Mouse (Mus musculus) MN1 (cell line): Measurements from ENCODE around the gene Srd5a1.
"Not testable (repeated sequence)": the region's sequence is repeated elsewhere in the genome, so short reads cannot be mapped to it uniquely, and the experiment has no call there.

ENCODE experiments used
- DNase-seq: peaks from one replicate; pipeline ENCODE4 v3.0.0-alpha.2; 2016; ENCODE audit warnings: low spot score

Gene Srd5a1

DNA sequence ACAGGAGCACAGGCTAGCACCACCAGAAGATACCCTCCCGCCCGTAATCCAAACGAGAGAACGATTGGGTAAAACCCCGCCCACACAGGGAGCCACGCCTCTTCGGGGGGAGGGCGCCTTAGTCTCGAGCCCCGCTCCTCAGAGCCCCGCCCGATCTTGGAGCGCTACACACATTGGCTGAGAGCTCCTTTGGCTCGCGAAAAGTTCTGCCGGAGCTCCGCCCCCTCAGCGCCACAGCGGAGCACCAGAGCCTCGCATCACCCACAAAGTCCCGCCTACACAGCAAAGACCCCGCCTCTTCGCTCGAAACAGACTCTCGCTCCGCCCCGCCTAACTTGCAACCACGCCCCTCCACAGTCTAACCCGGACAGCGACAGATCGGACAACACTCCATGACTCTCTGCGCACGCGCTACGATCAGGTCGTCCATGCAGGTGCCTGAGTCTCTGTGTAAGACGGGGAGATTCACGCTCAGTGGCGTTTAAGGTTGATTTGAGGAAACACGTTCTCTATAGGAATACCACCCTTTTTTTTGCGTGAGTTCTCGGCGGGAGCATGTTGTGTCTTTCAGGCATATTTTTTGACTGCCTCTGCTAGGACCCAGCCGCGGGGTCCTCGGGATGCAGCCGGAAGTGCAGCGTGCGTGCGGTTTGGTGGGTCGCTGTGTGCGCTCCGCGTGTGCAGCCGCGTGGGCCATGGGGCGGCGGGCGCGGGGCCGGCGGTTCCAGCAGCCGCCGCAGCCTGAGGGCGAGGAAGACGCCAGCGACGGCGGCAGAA, at the start of gene Srd5a1:
Gene Srd5a1, minus strand, starts transcription at position 45 of the 777 bp plus-strand sequence.
- peak; percentile 100 for DNase-seq

DNA sequence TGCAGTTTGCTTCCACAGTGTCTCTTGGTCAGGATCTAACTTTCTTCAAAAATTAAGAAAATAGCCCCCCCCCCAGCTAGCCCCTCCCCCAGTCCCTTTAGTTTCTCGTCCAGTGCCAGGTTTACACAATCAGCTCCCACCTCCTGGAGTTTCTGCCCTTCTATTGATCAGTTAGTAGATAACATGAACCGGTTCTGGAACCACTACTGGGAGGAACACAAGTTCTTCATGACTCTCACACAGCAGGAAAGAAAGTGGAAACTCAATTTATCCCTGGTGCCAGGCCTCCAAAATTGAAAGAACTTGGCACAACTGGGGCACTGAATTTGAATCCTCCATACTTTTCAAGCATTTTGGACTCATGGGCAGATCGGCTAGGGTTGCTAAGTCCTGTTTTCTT, 43.3 kb upstream of the Srd5a1 start:
- no peak for DNase-seq

GRCm38 (mm10) chr13:69646481-69646880, 35.2 kb upstream of the Srd5a1 start:
- DNase-seq: no peak

- DNase-seq: no peak
Observed at GRCm38 (mm10) chr13:69645694-69646423, 34.6 kb upstream of the Srd5a1 start.

DNA sequence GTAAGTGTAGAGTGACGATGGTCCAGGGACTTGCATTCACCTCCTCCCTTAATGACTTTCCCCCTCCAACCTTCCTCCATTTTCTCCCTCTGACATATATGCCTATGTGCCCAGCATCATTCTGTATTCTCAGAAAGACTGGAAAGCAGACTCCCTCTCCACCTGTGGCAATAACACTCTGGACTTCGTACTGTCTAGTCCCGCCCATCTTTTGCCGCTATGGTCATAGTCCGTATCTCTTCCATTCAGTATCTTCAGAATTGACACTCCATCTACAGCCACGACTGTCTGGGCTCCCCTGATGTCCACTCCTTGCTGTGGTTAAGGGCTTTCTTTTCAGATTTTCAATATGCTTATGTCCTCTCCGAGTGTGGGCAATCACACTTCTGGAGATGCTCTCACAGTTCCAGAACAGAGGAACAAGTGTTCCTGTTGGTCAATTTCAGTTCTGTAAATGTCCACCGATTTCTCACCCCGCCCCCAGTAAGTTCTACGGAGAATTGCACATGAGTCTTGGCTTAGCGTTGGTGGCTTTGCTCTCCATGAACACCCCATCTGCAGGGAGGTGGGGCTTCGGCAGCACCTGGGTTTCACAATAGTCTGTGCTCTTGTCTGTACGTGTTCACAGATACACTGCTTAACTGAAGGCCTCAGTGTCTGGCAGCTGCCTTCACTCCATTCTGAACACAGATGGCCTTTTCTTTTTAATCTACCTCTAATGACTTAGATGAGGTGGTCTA, 33.4 kb upstream of the Srd5a1 start:
- DNase-seq: no peak

DNA sequence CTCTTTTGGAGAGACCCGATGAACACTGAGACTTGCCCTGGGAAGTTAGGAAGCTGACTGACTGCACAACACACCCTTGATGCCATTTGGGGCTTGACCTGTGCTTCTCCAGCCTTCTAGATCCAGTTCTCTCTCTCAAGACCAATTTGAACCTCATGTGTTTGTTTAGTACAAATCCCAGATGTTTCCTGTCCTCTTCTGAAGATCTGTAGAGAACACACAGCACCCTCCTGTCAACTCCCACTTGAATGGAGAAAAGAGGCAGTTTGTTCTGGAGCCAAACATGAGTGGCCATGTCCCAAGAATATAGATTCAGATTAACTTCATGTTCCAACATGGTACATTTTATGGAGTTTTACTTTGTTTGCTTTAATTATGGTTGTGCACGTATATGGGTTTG, 32.7 kb upstream of the Srd5a1 start:
- DNase-seq: no peak

GRCm38 (mm10) chr13:69642656-69643216, 31.5 kb upstream of the Srd5a1 start:
- DNase-seq: no peak

DNA sequence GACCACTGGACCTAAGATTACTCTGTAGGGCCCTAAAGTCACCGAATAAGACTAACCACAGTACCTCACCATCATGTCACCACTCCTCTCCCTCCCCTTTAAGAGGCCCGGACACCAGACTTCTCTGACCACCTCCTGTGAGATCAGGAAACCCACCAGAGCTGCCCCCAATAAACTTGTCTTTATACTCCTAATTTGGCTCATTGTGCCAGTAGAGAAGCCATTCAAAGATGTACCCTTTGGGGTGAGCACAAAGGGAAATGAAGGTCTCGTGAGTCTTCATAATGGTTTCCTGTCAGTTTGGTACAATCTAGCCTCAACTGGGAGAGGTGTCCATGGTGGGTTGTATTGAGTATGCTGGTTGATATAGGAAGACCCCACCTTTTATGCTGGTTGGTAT, 29.8 kb upstream of the Srd5a1 start:
- DNase-seq: no peak

- no peak for DNase-seq
Observed at GRCm38 (mm10) chr13:69640541-69640940, 29.3 kb upstream of the Srd5a1 start.

DNA sequence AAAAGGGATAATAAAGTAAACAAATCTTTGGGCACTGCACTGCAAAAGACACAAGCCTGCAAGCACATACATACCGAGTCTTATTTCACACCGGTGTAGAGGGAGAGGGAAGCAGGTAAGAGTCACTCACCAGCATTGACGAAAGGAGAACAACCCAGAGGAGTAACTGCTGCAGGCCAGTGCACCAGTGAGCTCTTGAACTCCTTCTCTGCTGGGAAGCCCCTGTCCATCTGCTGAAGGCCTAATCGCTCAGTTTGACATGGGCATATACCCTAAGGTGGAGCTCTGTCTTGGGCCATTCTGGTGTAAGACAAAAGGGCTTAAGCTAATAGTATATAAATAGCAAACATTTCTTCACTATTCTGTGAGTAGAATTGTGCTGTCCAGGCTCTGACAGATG, 28.9 kb upstream of the Srd5a1 start:
- DNase-seq: no peak

DNA sequence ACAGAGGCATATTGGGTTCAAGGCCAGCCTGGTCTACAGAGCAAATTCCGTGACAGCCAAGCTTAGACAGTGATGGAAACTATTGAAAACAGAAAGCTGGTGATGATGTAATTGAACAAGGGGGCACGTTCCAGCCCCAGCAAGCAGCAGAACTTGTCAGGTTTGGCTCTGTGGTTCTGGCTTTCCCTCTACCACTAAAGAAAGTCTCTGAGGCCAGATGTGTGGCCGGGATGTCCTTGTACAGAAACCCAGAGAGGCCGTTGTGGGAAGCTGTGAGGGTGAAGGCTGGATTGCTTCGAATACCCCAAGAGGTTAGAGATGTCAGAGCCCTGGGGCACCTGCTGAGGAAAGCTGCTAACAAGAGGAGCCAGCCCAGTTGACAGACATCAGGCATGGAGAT, 28.0 kb upstream of the Srd5a1 start:
- no peak for DNase-seq

- DNase-seq: no peak
Observed at GRCm38 (mm10) chr13:69638108-69638626, 26.9 kb upstream of the Srd5a1 start.

DNA sequence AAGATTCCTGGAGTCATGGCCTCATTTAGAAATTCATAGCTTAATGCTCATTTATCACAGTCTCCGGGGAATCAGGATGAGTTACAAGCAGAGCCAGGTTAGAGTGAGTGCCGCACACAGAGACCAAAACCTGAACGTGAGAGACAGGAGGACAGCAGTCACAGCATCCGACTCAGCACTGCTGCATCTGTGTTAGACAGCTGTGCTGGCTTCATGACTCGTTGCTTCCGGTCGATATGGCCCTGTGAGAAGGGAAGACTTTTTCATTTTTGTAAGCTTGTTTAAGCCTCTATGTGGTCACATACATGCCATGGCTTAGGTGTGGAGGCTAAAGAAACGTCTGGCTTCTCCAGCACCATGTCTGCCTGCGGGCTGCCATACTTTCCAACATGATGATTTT, 26.4 kb upstream of the Srd5a1 start:
- no peak for DNase-seq

DNA sequence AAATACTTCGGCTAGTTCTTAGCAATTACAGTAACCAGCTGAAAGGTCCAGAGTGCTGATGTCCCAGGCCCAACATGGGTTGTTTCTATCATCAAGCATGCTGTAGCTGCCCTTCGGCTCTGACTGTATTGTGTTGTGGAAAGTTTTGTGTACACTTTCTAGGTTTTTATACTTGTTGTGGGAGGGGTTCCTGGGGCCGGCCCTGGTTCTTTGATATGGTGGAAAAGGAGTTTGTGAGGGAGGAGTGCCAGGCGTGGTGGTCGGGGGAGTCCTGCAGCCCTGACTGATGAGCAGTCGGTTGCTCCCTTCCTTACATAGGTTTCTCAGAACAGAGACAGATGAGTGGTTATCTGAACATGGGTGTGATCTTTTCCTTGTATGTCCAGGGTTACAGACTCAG, 25.6 kb upstream of the Srd5a1 start:
- no peak for DNase-seq

- DNase-seq: no peak
Observed at GRCm38 (mm10) chr13:69636375-69636774, 25.1 kb upstream of the Srd5a1 start.

DNA sequence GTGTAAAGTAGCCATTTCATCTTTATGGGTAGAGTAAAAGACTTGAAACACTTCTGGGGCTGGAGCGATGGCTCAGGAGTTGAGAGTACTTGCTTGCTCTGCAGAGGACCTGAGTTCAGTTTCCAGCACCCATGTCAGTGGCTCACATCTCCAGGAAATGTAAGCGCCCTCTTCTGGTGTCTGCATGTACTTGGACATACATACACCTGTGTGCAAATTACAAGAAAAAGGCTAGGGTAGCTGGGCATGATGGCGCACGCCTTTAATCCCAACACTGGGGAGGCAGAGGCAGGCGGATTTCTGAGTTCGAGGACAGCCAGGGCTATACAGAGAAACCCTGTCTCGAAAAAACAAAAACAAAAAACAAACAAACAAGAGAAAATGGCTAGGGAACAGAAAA, 24.6 kb upstream of the Srd5a1 start:
- DNase-seq: not testable (repeated sequence)

DNA sequence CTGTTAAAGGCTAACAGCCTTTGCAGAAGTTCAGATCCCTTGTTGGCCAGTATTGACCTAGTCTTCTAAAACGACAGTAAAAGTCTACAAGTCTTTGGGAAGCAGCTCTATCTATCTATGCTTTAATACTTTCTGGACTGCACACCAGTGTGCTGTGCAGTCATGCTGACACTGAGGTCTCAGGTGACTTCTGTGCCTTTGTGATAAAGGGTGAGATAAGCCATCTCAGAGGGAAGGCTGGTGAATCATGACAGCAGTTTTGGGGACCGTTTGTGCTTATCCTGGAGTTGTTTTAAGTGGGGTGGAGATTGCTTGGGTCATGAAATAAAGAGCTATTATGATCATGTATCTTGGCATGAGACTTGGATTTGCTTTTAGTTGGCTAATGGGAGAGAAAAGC, 22.7 kb upstream of the Srd5a1 start:
- no peak for DNase-seq

DNA sequence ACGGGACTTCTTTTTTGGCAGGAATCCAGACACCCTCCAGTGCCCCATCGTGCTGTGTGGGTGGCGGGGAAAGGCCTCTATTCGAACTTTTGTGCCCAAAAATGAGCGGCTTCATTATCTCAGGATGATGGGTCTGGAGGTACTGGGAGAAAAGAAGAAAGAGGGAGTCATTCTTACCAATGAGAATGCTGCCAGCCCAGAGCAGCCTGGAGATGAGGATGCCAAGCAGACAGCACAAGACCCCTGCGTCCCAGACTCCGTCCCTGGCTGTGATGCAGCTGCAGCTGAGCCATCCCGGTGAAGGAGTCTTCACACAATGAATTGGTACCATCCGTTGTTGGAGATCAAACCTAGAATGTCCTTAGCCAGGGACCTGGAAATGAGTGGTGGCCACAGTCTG, 22.3 kb upstream of the Srd5a1 start:
- no peak for DNase-seq

GRCm38 (mm10) chr13:69631659-69632058, 20.4 kb upstream of the Srd5a1 start:
- DNase-seq: no peak

DNA sequence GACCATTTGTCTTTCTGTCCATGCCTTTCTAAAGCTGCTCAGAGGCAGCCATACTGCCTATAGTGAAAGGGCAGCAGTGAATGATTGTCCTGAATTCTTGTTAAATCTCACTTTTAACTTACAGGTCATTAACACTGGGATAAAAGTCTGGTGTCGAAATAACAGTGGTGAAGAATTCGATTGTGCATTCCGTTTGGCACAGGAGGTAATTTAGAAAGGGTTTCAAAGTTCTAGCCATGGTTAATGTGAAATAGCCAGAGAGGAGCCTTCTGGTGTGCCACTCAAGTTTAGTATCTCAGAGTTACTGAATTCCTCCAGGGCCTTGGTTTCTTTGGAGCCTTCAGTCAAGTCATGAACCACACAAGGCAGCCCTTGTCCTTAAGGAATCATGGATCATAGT, 19.9 kb upstream of the Srd5a1 start:
- no peak for DNase-seq

- DNase-seq: no peak
Observed at GRCm38 (mm10) chr13:69630576-69630975, 19.3 kb upstream of the Srd5a1 start.

GRCm38 (mm10) chr13:69627941-69628340, 16.7 kb upstream of the Srd5a1 start:
- DNase-seq: no peak
